Mouse (Mus musculus) CH12.LX (cell line): Measurements from ENCODE around the gene Atp9a.

Source experiments
- CTCF ChIP-seq, 2 experiments: IDR thresholded peaks in 1 of 2; conservative IDR thresholded peaks in 1 of 2; 2 replicates each; pipeline ENCODE4 v1.5.1; 2011 to 2012; ENCODE audit warnings: low read depth in 2 of 2, low read length in 2 of 2, improper control_type of control experiment in 1 of 2, inconsistent platforms in 1 of 2, mild to moderate bottlenecking in 1 of 2, moderate library complexity in 1 of 2
- ELF1 ChIP-seq: IDR thresholded peaks from 2 replicates; pipeline ENCODE4 v1.6.1; 2014; ENCODE audit warnings: low read depth, mild to moderate bottlenecking, inconsistent platforms, low read length, improper control_type of control experiment
- EP300 ChIP-seq: IDR thresholded peaks from 2 replicates; pipeline ENCODE4 v1.6.1; 2011; ENCODE audit warnings: low read length, improper control_type of control experiment
- TBP ChIP-seq: conservative IDR thresholded peaks from 2 replicates; pipeline ENCODE4 v1.6.1; 2011; ENCODE audit warnings: low read depth, low read length, improper control_type of control experiment

- TF ChIP-seq TBP, result no peak
- no peak for TF ChIP-seq ELF1
- no peak for TF ChIP-seq EP300
- no peak for TF ChIP-seq CTCF (conservative IDR thresholded peaks at IDR 0.05 in 1 of 2, IDR thresholded peaks at IDR 0.05 in 1 of 2; ENCODE audit: low read depth in 2 of 2, low read length in 2 of 2)
Measured at GRCm38 (mm10) chr2:168762411-168762815, 20.2 kb upstream of the Atp9a start.
